Mouse (Mus musculus): ENCODE data around the gene Ddhd1. TPM values are rescaled to one million over a fixed set of nuclear protein-coding genes. Genes with fewer than 3 reads are reported as not detected.

Ddhd1 gene
- polyA plus RNA-seq, 1 experiment: 2.8 TPM

GRCm38 (mm10) chr14:45668325-45668724 lies 10.4 kb upstream of the Ddhd1 start:
- TF ChIP-seq GATA1 (IDR thresholded peaks at IDR 0.05; ENCODE audit: borderline replicate concordance, low read length) (no peak), FLI1 (IDR thresholded peaks at IDR 0.05; ENCODE audit: low read length) (no peak)
- H3K9me3 ChIP-seq: no peaks in the 10 kb centered on the region
- H3K4me3 ChIP-seq (replicated peaks): no peak overlapping the region
- peaks cover under 1% of the 10 kb centered on the region for H3K27me3 ChIP-seq (replicated peaks)
- no peaks in the 10 kb centered on the region for H3K4me1 ChIP-seq
- H3K36me3 ChIP-seq (replicated peaks; ENCODE audit: low read length): no peaks in the 10 kb centered on the region

DNA sequence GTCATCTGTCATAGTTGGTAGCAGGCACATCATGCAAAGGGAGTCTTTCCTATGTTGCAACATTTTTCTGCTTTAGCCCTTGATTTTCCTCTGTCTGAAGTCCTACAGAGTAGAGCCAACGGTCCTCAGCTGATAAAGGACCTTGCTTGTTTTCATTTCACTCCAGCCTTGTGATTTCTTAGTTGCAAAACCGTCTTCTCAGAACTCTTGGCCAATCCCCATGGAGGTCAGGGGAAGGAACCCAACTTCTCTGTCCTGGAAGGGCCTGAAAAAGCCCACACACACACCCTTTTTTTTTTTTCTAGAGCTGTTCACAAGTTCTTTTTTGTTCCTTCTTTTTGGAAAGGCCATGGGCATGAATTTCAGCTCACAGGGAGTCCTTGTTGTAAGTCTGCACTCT lies 9.3 kb upstream of the Ddhd1 start:
- TF ChIP-seq FLI1 (IDR thresholded peaks at IDR 0.05; ENCODE audit: low read length) (no peak), GATA1 (IDR thresholded peaks at IDR 0.05; ENCODE audit: borderline replicate concordance, low read length) (no peak)
- H3K4me3 ChIP-seq (replicated peaks): peak overlapping the region; percentile 1
- H3K36me3 ChIP-seq (replicated peaks; ENCODE audit: low read length): no peaks in the 10 kb centered on the region

DNA sequence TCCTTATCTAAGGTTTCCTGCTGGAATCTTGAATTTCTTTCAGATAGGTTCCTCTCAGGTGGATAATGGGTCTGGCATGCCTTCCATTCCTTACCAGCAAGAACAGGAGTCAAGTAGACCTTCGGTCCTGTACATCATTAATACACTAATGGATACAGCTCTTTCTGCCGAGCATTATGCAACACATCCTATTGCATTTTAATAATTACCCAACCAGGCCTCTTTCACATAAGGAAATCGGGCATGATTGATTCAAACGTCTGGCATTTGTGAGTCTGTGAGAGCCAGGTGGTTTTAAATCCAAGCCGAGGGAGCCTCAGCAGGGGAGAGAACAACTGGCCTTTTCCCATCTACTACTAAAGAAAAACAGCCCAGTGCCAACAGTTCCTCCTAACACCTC lies 3.6 kb upstream of the Ddhd1 start:
- H3K9me3 ChIP-seq: no peaks in the 10 kb centered on the region
- no peaks in the 10 kb centered on the region for H3K36me3 ChIP-seq (replicated peaks; ENCODE audit: low read length)
- TF ChIP-seq GATA1 (IDR thresholded peaks at IDR 0.05; ENCODE audit: borderline replicate concordance, low read length) (no peak), FLI1 (IDR thresholded peaks at IDR 0.05; ENCODE audit: low read length) (no peak)
- peaks cover 30% of the 10 kb centered on the region for H3K4me1 ChIP-seq
- no peaks in the 10 kb centered on the region for H3K27me3 ChIP-seq (replicated peaks)
- no peak overlapping the region for H3K4me3 ChIP-seq (replicated peaks)

More for the DNA sequence above, 9.3 kb upstream of the Ddhd1 start:
- Histone ChIP-seq H3K9me3 (no peaks in the 10 kb centered on the region), H3K4me1 (no peaks in the 10 kb centered on the region), H3K27me3 (replicated peaks) (no peaks in the 10 kb centered on the region)

DNA sequence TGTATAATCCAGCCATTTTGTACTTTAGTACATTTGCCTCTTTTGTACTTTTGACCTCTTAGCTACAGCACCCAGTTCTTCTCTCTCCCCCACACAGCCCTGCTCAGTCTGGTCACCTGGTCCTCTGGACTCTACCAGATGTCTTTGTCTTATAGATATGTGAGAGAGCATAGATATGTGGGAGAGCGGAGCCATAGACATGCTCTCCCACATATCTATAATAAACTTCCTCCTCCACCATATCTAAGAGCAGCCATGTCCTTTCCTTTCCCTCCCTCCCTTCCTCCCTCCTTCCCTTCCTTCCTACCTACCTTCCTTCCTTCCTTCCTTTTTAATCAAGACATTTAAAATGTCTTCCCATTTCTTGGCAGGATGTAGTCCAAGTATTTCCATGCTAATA lies 2.4 kb upstream of the Ddhd1 start:
- TF ChIP-seq FLI1 (IDR thresholded peaks at IDR 0.05; ENCODE audit: low read length) (no peak), GATA1 (IDR thresholded peaks at IDR 0.05; ENCODE audit: borderline replicate concordance, low read length) (no peak)
- H3K4me1 ChIP-seq: peaks cover 40% of the 10 kb centered on the region
- peaks cover 2% of the 10 kb centered on the region for H3K36me3 ChIP-seq (replicated peaks; ENCODE audit: low read length)

DNA sequence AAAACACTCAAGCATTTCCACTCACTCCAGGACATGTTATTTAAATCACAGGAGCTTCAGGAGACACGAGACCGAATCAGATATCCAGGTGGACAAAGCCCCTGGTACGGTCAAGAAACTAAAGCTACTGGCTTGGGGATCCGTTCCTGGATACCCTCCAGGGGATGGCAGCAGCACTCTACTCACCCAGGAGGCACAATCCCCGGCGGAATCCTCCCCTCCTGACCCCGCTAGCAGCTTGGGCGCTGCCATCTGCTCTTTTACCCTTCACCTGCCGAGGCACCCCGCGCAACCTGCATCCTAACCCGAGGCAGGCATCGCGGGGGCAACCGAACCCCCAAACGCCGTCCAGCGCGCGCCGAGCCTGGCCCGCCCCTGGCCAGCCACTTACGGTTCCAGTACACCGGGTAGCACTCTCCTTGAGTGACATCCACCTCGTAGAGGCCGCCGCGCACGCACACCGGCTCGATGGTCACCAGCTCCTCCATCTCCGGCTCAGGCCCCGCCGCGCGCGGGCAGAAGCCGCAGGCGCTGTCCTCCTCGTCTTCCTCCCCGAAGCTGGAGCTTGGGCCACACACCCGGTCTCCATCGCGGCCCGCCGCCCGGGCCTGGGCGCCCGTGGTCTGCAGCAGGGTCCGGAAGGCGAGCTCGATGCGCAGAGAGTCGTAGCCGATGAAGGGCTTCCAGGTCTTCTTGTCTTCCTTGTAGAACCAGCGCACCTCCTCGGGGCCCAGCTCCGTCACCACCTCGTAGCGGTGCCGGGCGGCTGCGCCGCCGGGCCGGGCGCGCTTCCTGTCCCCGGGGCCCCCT lies 907 bp downstream of the Ddhd1 start:
- Histone ChIP-seq H3K4me1 (peaks cover 61% of the 10 kb centered on the region), H3K4me3 (replicated peaks) (peak overlapping the region; percentile 98), H3K27me3 (replicated peaks) (no peaks in the 10 kb centered on the region), H3K36me3 (replicated peaks; ENCODE audit: low read length) (peaks cover 12% of the 10 kb centered on the region), H3K9me3 (no peaks in the 10 kb centered on the region)
- TF ChIP-seq FLI1 (IDR thresholded peaks at IDR 0.05; ENCODE audit: low read length) (no peak), GATA1 (IDR thresholded peaks at IDR 0.05; ENCODE audit: borderline replicate concordance, low read length) (no peak)

More for the DNA sequence above, 2.4 kb upstream of the Ddhd1 start:
- Histone ChIP-seq H3K4me3 (replicated peaks) (no peak overlapping the region), H3K9me3 (no peaks in the 10 kb centered on the region), H3K27me3 (replicated peaks) (no peaks in the 10 kb centered on the region)

- Histone ChIP-seq H3K4me3 (replicated peaks) (peak overlapping the region; percentile 40), H3K9me3 (no peaks in the 10 kb centered on the region), H3K27me3 (replicated peaks) (no peaks in the 10 kb centered on the region), H3K36me3 (replicated peaks; ENCODE audit: low read length) (peaks cover 15% of the 10 kb centered on the region), H3K4me1 (peaks cover 53% of the 10 kb centered on the region)
- TF ChIP-seq FLI1 (IDR thresholded peaks at IDR 0.05; ENCODE audit: low read length) (no peak), GATA1 (IDR thresholded peaks at IDR 0.05; ENCODE audit: borderline replicate concordance, low read length) (no peak)
These were observed 3.0 kb downstream of the Ddhd1 start for GRCm38 (mm10) chr14:45654876-45655416.

DNA sequence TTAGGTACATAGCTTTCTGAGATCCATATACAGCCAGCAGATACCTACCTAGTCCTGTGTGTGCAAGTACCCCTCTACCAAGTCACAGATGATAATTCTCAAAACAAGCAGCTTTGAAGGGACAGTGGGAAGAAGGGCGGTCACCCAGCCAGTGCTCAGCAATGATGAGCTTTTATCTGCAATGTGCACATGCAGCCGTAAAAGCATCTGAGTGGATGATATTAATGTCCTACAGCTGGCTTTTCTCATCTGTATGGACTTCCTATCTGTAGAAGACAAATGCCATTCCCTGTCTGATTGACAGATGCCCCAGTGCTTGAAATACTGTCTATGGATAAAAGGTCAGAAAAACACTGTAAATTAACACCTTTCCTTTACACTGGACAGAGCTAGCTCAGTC lies 4.2 kb downstream of the Ddhd1 start:
- H3K4me3 ChIP-seq (replicated peaks): no peak overlapping the region
- peaks cover 51% of the 10 kb centered on the region for H3K4me1 ChIP-seq
- no peaks in the 10 kb centered on the region for H3K9me3 ChIP-seq
- TF ChIP-seq FLI1 (IDR thresholded peaks at IDR 0.05; ENCODE audit: low read length): no peak
- no peak for TF ChIP-seq GATA1 (IDR thresholded peaks at IDR 0.05; ENCODE audit: borderline replicate concordance, low read length)
- H3K27me3 ChIP-seq (replicated peaks): no peaks in the 10 kb centered on the region
- H3K36me3 ChIP-seq (replicated peaks; ENCODE audit: low read length): peaks cover 17% of the 10 kb centered on the region

GRCm38 (mm10) chr14:45648999-45649818 lies 8.7 kb downstream of the Ddhd1 start:
- H3K4me3 ChIP-seq (replicated peaks): no peak overlapping the region
- no peaks in the 10 kb centered on the region for H3K27me3 ChIP-seq (replicated peaks)
- peaks cover 45% of the 10 kb centered on the region for H3K4me1 ChIP-seq
- TF ChIP-seq GATA1 (IDR thresholded peaks at IDR 0.05; ENCODE audit: borderline replicate concordance, low read length): no peak
- no peak for TF ChIP-seq FLI1 (IDR thresholded peaks at IDR 0.05; ENCODE audit: low read length)
- H3K9me3 ChIP-seq: no peaks in the 10 kb centered on the region
- peaks cover 9% of the 10 kb centered on the region for H3K36me3 ChIP-seq (replicated peaks; ENCODE audit: low read length)

DNA sequence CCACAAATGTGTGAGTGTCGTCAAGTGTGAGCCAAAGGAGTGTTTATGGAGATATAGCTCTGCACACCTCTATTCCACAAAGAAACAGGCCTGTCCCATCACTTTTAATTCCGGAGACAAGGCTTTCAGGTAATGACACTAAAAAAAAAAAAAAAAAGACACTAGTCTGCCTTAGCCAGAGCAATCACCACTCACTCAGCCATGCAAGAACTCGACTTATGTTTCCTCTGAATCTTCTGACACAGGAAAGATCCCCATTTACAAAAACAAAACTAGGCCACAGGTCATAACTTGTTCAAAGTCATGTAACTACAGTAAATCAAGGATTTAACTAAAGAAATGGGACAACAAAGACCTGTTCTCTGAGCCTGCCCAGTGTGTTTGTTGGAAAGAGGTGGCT lies 9.8 kb downstream of the Ddhd1 start:
- no peaks in the 10 kb centered on the region for H3K27me3 ChIP-seq (replicated peaks)
- peaks cover 9% of the 10 kb centered on the region for H3K36me3 ChIP-seq (replicated peaks; ENCODE audit: low read length)
- H3K9me3 ChIP-seq: no peaks in the 10 kb centered on the region
- TF ChIP-seq GATA1 (IDR thresholded peaks at IDR 0.05; ENCODE audit: borderline replicate concordance, low read length) (no peak), FLI1 (IDR thresholded peaks at IDR 0.05; ENCODE audit: low read length) (no peak)
- no peak overlapping the region for H3K4me3 ChIP-seq (replicated peaks)
- H3K4me1 ChIP-seq: peaks cover 40% of the 10 kb centered on the region
